Mouse (Mus musculus): ENCODE measurements around the gene Nup205.

GRCm38 (mm10) chr6:35245086-35245485 is 67.9 kb downstream of the Nup205 start:
- TF ChIP-seq CTCF (IDR thresholded peaks at IDR 0.05; ENCODE audit: insufficient read depth, low read depth, low read length), result no peak
- TF ChIP-seq POLR2A (IDR thresholded peaks at IDR 0.05; ENCODE audit: insufficient read depth, low read depth, low read length), result no peak
